Mouse (Mus musculus) mature B cell (primary cell): ENCODE measurements around the gene Lims1.
"Not testable (repeated sequence)": the region's sequence is repeated elsewhere in the genome, so short reads cannot be mapped to it uniquely, and the experiment has no call there.

ENCODE experiments used
- in situ Hi-C: fragments of 300-500 bp; cut with MboI; formaldehyde crosslinking; loops from 2 replicates; pipeline ENCODE4 v1.14.3; 2019

Lims1 gene

GRCm38 (mm10) chr10:58323028-58323991 lies at the start of gene Lims1:
Gene Lims1, plus strand, starts transcription at chr10:58323466.
- in situ Hi-C loops = no loop called here

GRCm38 (mm10) chr10:58282238-58282637 lies 41.0 kb upstream of the Lims1 start:
- in situ Hi-C loops = no loop called here

GRCm38 (mm10) chr10:58290742-58291141 lies 32.5 kb upstream of the Lims1 start:
- in situ Hi-C loops = no loop called here

GRCm38 (mm10) chr10:58294246-58294645 lies 29.0 kb upstream of the Lims1 start:
- in situ Hi-C loops = no loop called here

GRCm38 (mm10) chr10:58295605-58296004 lies 27.7 kb upstream of the Lims1 start:
- in situ Hi-C loops = no loop called here

GRCm38 (mm10) chr10:58304996-58305395 lies 18.3 kb upstream of the Lims1 start:
- in situ Hi-C loops = no loop called here

GRCm38 (mm10) chr10:58306897-58307296 lies 16.4 kb upstream of the Lims1 start:
- in situ Hi-C loops = no loop called here

- in situ Hi-C loops = no loop called here
Observed at GRCm38 (mm10) chr10:58310791-58311190, 12.5 kb upstream of the Lims1 start.

GRCm38 (mm10) chr10:58312887-58313286 lies 10.4 kb upstream of the Lims1 start:
- in situ Hi-C loops = no loop called here

GRCm38 (mm10) chr10:58320881-58321280 lies 2.4 kb upstream of the Lims1 start:
- in situ Hi-C loops = no loop called here

- in situ Hi-C loops = no loop called here
Observed at GRCm38 (mm10) chr10:58322361-58323027, 772 bp upstream of the Lims1 start.

GRCm38 (mm10) chr10:58326271-58326670 lies 3.0 kb downstream of the Lims1 start:
- in situ Hi-C loops = no loop called here

GRCm38 (mm10) chr10:58327836-58328235 lies 4.6 kb downstream of the Lims1 start:
- in situ Hi-C loops = not testable (repeated sequence)

- in situ Hi-C loops = no loop called here
Observed at GRCm38 (mm10) chr10:58328517-58329108, 5.3 kb downstream of the Lims1 start.

GRCm38 (mm10) chr10:58330635-58331034 lies 7.4 kb downstream of the Lims1 start:
- in situ Hi-C loops = no loop called here

- in situ Hi-C loops = no loop called here
Observed at GRCm38 (mm10) chr10:58331741-58332140, 8.5 kb downstream of the Lims1 start.

- in situ Hi-C loops = no loop called here
Observed at GRCm38 (mm10) chr10:58333414-58333813, 10.1 kb downstream of the Lims1 start.

- in situ Hi-C loops = no loop called here
Observed at GRCm38 (mm10) chr10:58336156-58336555, 12.9 kb downstream of the Lims1 start.

- in situ Hi-C loops = not testable (repeated sequence)
Observed at GRCm38 (mm10) chr10:58337091-58337490, 13.8 kb downstream of the Lims1 start.

- in situ Hi-C loops = no loop called here
Observed at GRCm38 (mm10) chr10:58338590-58338989, 15.3 kb downstream of the Lims1 start.

GRCm38 (mm10) chr10:58341685-58342084 lies 18.4 kb downstream of the Lims1 start:
- in situ Hi-C loops = no loop called here

- in situ Hi-C loops = no loop called here
Observed at GRCm38 (mm10) chr10:58342199-58342598, 18.9 kb downstream of the Lims1 start.

- in situ Hi-C loops = no loop called here
Observed at GRCm38 (mm10) chr10:58343552-58343951, 20.3 kb downstream of the Lims1 start.
